Mouse (Mus musculus) heart, adult 2 months (tissue): Measurements from ENCODE around the gene Phf20.

ENCODE experiments used
- CTCF ChIP-seq: fragments of 200-600 bp; IDR thresholded peaks from 2 replicates; pipeline ENCODE4 v1.8.1; 2022; ENCODE audit warnings: antibody characterized with exemption, mild to moderate bottlenecking, moderate library complexity
- EP300 ChIP-seq: fragments of 200-500 bp; IDR thresholded peaks from 2 replicates; pipeline ENCODE4 v1.6.1; 2011; ENCODE audit warnings: low read depth, low read length, control low read depth; ENCODE audit not compliant: insufficient read depth
- POLR2A ChIP-seq: fragments of 200-500 bp; IDR thresholded peaks from 2 replicates; pipeline ENCODE4 v1.6.1; 2011; ENCODE audit warnings: mild to moderate bottlenecking, low read depth, low read length, control low read depth; ENCODE audit not compliant: insufficient read depth

DNA sequence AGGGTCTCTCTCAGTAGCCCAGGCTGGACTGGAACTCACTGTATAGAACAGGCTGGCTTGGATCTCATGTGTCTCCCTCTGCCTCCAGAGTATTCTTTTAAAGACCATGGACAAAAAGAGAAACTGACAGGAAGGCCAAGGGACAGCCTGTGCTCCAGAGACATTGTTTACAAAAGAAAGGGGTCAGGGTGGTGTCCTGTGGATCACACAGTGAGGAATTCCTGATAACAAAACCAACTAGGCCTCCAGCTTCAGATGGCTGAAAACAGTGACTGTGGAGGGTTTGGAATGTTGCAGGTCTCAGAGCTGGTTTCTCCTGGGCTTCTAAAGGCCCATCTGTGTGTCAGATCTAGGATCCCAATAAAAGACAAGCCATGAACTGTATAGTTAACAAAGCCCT, 1.7 kb upstream of the Phf20 start:
- no peak for TF ChIP-seq CTCF
- TF ChIP-seq EP300 = peak; percentile 71; the same call in 1 of the 2 replicates
- TF ChIP-seq POLR2A = 0 out of 2 replicates have a peak, but pooled peaks have one; percentile 25
